Mouse (Mus musculus) erythroid progenitor cell, adult 5-6 weeks (primary cell): ENCODE results near the gene Gm20388. TPM values are rescaled to one million over a fixed set of nuclear protein-coding genes. Genes with fewer than 3 reads are reported as not detected.
"Not testable (repeated sequence)": the region's sequence is repeated elsewhere in the genome, so short reads cannot be mapped to it uniquely, and the experiment has no call there.

Experiments used
- ATAC-seq: replicated peaks from 2 replicates; pipeline ENCODE4 v1.8.0; 2016; ENCODE audit warnings: moderate number of reproducible peaks, mild to moderate bottlenecking, moderate TSS enrichment, inconsistent platforms; ENCODE audit not compliant: poor library complexity, low FRiP score, severe bottlenecking
- total RNA-seq, 2 experiments: library from RNA; stranded (forward) in 1 of 2; stranded (reverse) in 1 of 2; fragments of 150-400 nt in 1 of 2; fragments of 186-747, 209-891 nt in 1 of 2; gene quantifications; 2 replicates each; pipeline versions ENCODE4 v1.2.3 to v1.2.4; 2015 to 2017; ENCODE audit warnings: low replicate concordance in 2 of 2

The Gm20388 gene
- total RNA-seq, 2 experiments from 2014 or later = 4.2 TPM; not detected in 1

- ATAC-seq = not testable (repeated sequence)
Observed at GRCm38 (mm10) chr8:123600666-123601172, 3690.1 kb downstream of the Gm20388 start.

- not testable (repeated sequence) for ATAC-seq
Observed at GRCm38 (mm10) chr8:123601457-123601856, 3690.8 kb downstream of the Gm20388 start.

- not testable (repeated sequence) for ATAC-seq
Observed at GRCm38 (mm10) chr8:123612652-123613051, 3702.0 kb downstream of the Gm20388 start.

GRCm38 (mm10) chr8:123623523-123623922, 3712.9 kb downstream of the Gm20388 start:
- ATAC-seq = not testable (repeated sequence)

- no peak for ATAC-seq
Observed at GRCm38 (mm10) chr8:123624274-123624673, 3713.6 kb downstream of the Gm20388 start.

GRCm38 (mm10) chr8:123624702-123625101, 3714.1 kb downstream of the Gm20388 start:
- no peak for ATAC-seq

GRCm38 (mm10) chr8:123625717-123626116, 3715.1 kb downstream of the Gm20388 start:
- no peak for ATAC-seq

- ATAC-seq = no peak
Observed at GRCm38 (mm10) chr8:123627410-123628147, 3716.9 kb downstream of the Gm20388 start.

- ATAC-seq = peak; percentile 52; the same call in 1 of the 2 replicates
Observed at GRCm38 (mm10) chr8:123628253-123628967, 3717.8 kb downstream of the Gm20388 start.

GRCm38 (mm10) chr8:123628968-123629755, 3718.5 kb downstream of the Gm20388 start:
- ATAC-seq = no peak

- ATAC-seq = no peak
Observed at GRCm38 (mm10) chr8:123630058-123630457, 3719.4 kb downstream of the Gm20388 start.

GRCm38 (mm10) chr8:123630841-123631251, 3720.2 kb downstream of the Gm20388 start:
- ATAC-seq = no peak

- ATAC-seq = not testable (repeated sequence)
Observed at GRCm38 (mm10) chr8:123631746-123632145, 3721.1 kb downstream of the Gm20388 start.

GRCm38 (mm10) chr8:123632257-123632656, 3721.6 kb downstream of the Gm20388 start:
- ATAC-seq = no peak

GRCm38 (mm10) chr8:123633801-123634200, 3723.2 kb downstream of the Gm20388 start:
- ATAC-seq = no peak

GRCm38 (mm10) chr8:123634395-123635131, 3723.9 kb downstream of the Gm20388 start:
- no peak for ATAC-seq

GRCm38 (mm10) chr8:123635671-123636070, 3725.0 kb downstream of the Gm20388 start:
- no peak for ATAC-seq

GRCm38 (mm10) chr8:123643330-123644051, 3732.8 kb downstream of the Gm20388 start:
- no peak for ATAC-seq

- ATAC-seq = no peak
Observed at GRCm38 (mm10) chr8:123645229-123645628, 3734.6 kb downstream of the Gm20388 start.
